Mouse (Mus musculus) c-Kit-negative CD71-positive TER-119-positive erythroid progenitor cells, embryonic 14.5 days (primary cell): ENCODE data around the gene Cacna1c.
"Not testable (repeated sequence)": the region's sequence is repeated elsewhere in the genome, so short reads cannot be mapped to it uniquely, and the experiment has no call there.

Experiments
- DNase-seq: peaks from one replicate; pipeline ENCODE4 v3.0.0-alpha.2; 2013; ENCODE audit warnings: low read depth, low spot score

Gene Cacna1c

DNA sequence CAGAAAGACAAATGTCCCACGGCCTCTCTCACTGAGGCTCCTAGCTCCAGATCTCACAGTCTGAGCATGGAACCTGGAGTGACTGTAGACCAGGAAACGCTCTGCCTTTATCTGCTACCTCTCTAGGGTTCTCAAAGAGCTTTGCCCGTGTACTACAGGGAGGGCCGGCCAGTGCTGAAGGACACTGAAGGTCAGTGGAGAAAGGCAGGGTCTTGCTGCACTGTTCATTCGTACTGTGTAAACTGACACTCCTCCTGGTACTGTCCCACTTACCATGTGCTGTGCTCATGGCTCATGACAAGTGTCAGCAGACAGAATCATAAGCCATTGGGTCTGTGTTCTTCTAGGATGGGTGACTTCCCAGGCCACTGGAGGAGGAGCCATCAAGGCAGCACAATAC is 17.2 kb upstream of the Cacna1c start:
- no peak for DNase-seq

DNA sequence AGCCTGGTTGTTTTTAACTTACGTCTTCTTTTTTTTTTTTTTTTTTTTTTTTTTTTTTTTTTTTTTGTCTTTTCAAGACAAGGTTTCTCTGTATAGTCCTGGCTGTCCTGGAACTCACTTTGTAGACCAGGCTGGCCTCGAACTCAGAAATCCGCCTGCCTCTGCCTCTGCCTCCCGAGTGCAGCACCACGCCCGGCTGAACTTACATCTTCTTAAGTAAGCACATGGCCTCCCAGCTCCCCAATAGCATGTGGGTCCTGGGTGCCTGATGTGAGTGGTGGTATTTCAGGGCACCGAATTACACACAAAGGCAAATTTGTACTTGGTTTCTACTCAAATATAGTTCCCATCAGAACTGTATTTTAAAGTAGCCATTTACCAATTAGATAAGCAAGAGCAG is 9.8 kb upstream of the Cacna1c start:
- not testable (repeated sequence) for DNase-seq

DNA sequence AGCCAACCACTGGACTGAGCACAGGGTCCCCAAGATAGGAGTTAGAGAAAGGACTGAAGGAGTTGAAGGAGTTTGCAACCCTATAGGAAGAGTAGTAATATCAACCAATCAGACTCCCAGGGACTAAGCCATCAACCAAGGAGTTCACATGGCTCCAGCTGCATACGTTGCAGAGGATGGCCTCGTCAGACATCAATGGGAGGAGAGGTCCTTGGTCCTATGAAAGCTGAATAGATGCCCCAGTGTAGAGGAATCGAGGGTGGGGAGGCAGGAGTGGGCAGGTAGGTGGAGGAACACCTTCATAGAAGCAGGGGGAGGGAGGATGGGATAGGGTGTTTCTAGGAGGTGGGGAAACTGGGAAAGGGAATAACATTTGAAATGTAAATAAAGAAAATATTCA is 8.7 kb upstream of the Cacna1c start:
- no peak for DNase-seq

DNA sequence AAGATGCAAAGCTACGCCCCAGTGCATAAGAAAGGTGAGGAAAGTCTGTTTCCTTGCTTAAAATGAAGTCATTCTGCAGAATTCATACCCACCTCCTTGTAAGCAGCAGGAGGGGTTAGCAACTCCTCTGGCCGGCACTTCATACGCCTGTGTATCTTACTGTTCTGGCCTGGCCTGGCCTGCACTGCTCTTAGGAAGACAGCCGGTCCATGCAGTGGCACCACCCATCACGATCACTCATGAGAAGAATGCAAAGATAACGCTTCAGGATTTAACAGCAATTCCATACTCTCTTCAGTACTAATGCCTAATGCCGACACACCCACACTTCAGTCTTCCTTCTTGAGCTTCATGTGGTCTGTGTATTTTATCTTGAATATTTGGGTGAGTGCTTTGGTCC is 8.1 kb upstream of the Cacna1c start:
- no peak for DNase-seq

DNA sequence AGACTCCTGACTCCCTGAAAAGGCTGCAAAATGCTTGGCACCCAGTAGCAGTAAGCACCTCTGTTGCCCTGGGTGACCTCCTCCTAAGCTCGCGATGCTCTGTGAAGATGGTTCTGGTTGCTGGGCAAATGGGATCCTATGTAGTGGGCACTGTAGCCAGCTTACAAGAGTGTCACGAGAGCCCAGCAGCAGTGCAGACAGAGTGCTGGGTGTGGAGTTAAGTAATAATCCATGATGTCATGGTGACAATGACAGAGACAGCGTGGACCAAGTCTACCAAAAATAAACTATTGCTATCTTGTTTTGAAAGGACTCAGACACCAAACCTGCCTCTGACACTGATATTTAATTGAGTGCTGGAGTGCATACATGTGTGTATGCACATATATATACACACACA is 5.4 kb upstream of the Cacna1c start:
- DNase-seq, result no peak

DNA sequence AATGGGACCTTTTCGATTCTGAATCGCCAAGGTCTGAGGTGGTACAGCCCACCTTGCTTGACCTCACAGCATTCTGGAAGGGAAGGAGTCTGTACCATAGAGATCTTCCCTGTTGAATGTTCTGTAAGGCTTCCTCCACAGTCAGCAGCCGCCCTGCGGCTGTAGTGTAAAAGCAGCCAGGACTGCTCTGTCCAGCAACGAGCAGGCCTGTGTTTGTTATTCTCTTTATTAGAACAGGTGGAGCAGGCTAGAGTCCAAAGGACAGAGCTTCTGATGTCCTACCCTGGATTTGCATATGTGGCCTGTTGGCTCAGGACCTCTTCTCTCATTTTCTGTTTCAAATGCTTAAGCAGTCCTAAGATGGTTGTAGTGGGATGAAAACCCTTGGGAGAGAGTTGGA is 4.1 kb upstream of the Cacna1c start:
- DNase-seq, result no peak

DNA sequence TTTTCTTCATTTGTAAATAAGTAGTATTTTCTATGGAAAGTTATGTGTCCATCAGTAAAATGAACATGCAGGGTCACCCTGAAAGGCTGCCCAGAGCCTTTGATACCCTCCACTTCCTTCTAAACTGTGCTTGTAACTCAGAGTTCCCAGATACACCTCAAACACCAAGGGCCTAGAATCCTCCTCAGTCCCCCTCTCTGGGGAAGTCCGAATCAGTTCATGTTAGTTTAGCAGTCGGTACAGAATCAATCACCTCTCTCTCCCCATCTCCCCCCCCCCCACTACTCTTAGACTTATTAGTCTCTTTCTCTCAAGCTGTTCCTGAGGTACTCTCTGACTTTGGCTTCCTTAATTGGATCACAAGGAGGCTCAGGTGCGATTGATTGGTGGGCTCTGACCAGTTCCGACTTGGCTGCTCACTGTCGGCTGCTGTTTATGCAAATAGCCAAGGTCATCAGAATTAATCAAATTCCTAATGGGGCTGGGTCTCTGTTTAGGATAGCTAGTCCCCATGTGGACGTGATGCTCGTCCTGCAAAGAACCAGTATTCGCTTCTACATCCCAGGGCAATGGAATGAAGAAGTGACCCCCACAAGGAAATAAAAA is 3.2 kb upstream of the Cacna1c start:
- no peak for DNase-seq

DNA sequence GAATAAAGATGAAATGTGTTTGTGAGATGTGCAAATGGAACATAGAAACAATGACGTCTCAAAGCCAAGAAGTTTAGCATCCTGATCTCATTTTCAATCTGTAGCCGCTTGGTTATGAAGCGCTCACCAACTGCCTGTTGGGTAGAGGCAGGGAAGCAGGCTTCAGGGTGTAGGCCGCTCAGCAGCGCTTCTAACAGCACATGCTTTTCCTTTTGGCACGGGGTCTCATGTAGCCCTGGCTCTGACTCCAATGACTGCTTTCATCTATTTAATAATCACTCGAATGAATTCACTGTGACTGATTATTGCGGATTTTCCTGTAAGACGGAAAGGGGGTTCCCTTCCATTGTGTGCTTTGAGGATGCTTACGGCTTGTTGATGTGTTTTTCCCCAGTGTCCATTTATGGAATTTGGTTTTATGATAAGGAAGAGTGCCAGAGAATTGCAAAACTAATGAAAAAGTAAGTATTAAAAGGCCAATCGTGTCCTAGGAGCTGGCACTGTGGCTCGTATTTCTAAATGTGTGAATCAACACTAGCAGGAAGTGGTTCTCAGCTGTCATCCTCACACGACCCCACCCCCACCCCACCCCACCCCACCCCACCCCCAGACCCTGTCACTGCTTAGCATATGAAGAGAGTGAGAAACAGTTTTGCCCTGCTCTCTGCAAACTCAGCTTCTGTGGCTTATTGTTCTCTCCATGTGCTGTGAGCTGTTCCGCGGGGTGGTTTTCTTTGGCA is 2.5 kb upstream of the Cacna1c start:
- no peak for DNase-seq

DNA sequence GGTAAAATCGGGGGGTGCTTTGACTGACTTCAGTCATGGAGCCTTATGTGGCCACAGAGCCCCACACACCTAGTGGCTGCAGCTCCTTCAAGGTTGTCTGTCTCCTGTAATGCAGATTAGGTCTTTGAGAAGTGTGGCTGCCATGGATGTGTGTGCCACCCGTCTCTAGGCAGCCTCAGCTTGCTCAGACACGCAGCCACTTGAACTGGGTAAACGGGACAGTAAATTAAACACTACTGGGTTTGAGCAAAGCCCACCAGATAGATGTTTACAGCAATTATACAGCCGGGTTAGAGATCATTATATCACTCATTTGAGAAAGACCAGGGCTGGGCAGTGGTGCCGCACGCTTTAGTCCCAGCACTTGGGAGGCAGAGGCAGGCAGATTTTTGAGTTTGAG is 1.6 kb downstream of the Cacna1c start:
- no peak for DNase-seq

DNA sequence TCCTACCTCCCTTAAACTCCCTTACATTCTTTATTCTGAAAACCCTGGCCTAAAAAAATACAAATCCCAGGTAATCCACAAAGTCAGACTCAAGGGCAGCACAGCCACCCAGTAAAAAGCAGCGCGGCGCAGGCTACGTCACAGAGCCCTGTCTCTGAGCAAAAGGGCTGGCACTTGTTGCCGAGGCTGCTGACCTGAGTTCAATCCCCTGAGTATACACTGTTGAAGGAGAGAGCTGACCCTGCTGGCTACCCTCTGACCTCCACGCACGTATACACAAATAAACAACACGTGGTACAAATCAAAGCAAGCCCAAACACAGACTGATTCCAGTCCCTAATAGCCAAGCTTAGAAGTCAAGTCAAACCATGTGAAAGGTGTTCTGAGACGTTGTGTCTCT is 2.1 kb downstream of the Cacna1c start:
- no peak for DNase-seq

DNA sequence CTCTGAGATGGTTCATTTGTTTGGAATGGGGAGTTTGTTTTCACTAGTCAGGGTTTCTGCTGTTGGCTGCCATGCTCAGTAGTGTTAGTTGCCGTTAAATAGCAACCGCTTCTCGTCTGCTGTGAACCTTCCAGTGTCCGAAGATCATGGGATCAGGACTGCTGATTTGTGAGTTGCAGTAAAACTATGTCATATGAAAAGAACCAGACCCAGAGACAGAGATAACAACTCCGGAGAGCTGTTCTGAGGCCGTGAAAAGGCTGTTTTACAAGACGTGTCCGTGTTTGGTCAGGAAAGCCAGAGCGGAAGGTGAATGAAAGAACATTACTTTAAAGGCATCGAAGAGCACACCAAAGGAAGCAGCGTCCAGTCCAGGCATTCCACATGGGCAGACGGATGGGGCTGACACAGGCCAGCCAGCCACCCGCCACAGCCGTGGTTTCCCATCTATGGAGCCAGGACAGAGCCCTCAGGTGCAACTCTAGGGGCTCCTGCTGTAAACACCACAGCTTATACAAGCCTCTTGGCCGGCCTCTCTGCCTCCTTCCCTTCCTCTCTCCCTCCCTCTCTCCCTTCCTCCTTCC is 2.6 kb downstream of the Cacna1c start:
- DNase-seq, result no peak

DNA sequence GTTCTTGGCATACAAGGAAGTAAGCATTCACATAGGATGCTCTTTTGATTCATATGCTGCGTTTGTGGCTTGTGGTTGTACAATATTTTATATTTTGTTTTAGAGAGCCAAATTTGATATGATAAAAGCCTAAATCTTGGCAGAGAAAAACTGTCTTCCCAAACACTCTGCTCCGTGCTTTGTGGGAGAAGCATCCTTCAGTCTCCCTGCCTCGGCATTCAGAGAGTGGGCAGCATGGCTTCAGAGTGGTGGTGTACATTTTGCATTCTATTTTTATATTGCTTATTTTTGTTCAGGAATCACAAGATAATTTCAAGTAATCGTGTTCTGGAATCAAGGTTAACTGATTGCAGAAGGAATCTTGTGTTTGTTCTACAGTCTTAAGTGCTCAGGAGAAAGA is 4.7 kb downstream of the Cacna1c start:
- DNase-seq, result no peak

DNA sequence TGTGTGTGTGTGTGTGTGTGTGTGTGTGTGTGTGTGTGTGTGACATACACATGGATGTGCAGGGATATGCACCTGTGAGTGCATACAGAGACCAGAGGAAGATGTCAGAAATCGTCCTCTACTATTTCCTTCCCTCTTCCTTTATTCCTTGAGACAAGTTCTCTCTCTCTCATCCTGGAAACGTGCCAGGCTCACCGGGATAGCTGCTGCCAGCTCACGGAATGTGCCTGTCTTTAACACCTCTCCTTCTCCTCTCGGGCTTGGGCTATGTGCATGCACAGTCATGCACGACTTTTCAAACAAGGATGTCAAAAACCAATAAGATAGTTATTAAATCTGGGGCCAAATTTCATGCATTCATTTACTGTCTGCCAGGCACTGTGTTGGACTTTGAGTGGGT is 8.6 kb downstream of the Cacna1c start:
- DNase-seq, result no peak

DNA sequence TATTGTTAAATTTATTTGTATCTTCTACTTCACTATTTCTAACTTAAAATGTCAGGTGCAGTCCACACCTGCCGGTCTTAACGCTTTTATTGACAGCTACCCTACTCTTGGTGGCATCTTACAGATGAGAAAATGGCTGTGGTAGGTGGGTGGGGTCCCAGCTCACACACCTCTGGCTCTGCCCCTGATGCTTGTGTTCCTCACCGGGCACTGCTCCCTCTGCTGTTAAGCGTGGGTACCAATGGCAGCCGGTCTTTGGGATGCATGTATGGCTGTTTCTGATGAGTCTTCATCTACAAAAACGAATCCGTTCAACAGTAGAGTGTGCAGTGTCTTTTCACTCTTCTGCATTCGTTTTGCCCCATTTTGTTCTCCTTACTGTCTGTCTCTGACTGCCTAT is 9.6 kb downstream of the Cacna1c start:
- DNase-seq, result no peak

DNA sequence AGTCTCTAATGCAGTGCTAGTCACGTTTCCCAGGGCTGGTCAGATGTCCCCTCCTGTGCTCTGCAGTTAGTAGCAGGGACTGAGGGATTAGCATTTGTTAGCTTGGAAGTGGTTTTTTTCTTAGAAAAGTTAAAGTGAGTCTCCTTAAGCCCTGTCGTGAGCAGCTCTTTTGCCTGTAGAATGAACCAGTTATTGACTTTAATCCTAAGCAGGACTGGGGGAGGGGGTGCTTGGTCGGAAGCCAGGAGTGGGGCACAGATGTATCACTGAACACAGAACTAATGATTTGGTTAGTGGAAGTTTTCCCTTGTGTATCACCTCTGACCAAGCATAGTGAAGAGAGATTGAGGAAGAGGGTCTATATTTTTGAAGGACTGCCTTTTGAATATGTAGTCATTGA is 12.4 kb downstream of the Cacna1c start:
- DNase-seq, result no peak

DNA sequence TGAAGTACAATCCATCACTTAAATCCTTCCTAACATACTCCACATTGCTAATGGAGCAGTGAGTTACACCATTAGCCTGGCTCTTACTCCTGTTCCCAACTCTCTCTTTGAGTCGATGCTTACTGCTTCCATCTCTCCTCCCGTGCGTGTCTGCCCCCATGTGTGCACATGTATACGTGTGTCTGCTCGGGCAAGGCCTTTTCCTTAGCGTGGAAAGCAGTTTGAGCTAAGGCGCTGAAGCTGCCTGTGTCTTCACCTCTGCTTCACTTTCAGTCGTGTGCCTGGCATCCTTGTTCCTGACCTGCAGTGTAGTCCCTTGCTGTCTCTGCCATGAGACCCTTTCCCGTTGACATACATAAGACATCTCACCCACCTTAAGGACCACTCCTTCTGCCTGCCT is 14.0 kb downstream of the Cacna1c start:
- DNase-seq, result no peak

DNA sequence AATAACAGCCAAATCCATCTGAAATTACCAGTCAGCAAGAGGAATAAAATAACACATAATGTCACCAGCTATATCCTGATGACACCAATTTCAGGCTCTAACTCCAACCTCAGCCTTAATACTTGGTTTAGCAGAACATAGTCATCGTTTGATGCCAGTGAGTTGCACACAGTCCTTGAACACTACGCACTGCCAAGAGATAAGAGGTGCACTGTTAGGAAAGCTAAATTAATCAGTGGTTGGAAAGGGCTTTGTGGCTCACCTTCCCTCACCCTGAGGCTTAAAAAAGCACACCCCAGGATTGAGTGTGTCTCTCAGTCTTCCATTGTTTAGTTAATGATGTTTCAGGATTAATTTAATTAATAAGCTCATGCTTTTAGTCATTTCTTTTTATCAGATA is 16.0 kb downstream of the Cacna1c start:
- DNase-seq, result no peak

DNA sequence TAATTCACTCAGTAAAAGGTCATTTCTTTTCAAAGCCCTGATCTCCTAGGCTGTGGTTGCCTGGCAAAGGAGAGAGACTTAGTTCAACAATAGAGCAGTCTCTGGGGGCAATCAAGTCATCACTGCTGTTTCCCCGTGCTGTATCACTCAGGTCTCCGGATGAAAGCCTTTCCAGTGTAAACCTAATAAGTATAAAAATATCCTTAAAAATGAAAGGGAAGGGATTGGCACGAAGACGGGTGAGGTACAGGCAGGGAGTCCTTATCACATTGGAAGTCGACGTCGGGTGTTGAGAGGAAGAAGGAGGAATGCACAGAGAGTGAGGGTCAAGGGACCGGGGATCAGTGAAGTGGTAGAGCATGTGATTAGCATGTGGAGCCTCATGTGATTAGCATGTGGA is 19.1 kb downstream of the Cacna1c start:
- DNase-seq, result no peak

DNA sequence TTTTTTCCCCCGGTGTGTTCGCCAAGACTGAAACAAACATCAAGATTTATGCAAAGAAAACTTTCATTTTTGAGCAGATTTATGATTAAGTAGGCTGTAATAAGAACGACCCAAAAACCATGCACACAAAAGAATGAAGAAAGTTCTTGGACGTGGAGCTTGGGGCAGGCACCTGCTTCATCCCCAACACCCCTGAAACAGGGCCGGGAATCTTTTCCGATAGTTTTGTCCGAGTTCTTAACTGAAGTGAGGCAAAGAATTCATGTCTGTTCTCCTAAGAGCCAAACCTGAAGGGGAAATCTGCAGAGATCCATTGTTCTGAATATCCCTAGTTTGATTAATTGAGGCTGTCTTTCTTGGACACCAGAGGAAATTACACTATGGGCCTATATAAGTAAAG is 20.1 kb downstream of the Cacna1c start:
- no peak for DNase-seq

DNA sequence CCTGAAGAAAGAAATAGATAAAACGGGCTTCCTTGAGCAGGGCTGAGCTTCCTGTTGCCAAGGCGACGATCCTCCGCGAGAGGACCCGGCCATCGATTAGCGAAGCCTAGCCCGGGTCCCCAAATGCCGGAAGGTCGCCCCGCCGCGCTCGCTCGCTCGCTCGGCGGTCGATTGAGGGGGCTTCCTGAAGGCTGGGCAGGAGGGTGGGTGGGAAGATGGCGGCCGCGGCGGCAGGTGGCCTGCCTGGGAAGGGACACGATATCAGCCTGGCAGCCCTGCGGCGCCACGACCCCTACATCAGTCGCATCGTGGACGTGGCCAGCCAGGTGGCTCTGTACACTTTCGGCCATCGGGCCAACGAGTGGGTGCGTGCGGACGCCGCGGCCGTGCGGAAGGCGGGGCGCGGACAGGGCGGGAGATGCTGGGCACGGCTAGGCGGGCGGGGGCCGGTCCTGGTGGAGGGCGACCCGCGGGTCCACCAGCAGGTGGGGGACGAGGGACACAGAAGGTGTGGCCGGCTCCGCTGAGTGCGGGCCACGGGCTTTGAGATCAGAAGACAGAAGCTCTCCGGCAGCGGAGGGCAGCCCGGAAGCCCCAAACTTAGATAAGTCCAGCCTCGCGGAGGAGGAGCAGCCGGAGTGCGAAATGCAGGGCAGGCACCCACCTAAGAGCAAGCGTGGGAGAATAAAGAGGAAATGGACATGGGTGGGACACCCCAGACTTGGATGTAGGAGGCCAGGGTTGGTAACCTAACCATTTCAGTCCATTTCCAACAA is 21.0 kb downstream of the Cacna1c start, which contains the start of gene Dcp1b:
Gene Dcp1b, plus strand, starts transcription at position 176 of the 776 bp plus-strand sequence.
- DNase-seq, result peak; percentile 59

DNA sequence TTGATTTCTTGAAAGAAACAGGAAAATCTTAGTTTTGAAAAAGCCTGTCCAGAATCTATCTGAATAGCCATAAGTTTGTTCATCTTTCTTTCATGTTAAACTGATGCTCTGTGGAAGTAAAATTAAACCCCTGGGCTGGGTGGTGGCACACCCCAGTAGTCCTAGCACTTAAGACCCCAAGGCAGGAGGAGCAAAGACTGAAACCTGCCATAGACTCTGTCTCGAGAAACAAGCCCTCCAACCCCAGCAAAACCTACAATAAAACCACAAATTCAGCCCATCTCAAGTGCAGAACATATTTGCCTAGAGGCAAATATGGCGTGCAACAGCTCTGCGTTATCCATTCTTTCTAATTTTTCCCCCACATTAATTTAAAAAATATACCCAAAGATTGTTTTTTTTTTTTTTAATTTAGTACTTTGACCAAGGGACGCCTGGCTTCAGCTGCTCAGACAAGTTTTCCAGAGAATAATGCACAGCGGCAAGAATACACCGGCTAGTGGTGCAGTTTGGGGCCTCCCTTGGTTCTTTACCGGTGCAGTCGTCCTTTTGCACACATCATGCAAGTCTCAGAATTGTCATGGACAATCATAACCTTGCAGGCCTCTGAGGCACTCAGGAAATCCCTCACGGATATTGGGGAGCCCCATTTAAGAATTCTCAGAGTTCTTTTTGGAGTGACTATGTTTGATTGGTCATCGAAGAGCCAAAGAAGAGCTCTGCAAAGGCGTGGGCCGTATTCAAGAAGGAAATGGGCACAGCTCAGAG is 21.7 kb downstream of the Cacna1c start:
- no peak for DNase-seq

DNA sequence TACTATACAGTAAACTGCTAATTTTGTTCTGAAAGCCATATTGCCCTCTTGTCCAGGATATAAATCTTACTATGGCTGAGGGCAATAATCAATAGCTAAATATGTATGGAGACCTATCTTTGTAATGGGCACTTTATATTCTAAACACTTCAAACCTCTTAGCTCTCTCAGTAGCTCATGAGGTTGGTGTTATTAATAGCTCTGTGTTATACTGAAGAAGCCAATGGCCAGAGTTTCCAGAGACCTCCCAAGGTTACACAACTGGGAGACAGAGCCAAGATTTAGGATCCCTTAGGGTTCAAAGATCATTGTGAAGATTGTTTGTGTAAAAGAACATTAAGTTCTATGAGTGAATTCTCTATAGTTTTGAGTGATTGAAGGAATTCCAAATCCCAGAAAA is 30.5 kb downstream of the Cacna1c start:
- no peak for DNase-seq
